In genomic region chr4:7269047-7269446, GRCm38 (mm10) we compare ENCODE assay signal across 23 mouse cellular contexts.
"Had no signal": no experiment of that assay in that cellular context is flagged by ENCODE, and none has a peak within 500 bp of the region (broad histone marks: within the 10 kb centered on the region; RNA-seq: fewer than 3 reads in every experiment).

No protein-coding gene starts in this region.

- H3K9me3 ChIP-seq: kidney, embryonic 15.5 days; limb, embryonic 12.5 days; limb, embryonic 15.5 days; liver, embryonic 13.5 days; neural tube, embryonic 12.5 days; neural tube, embryonic 15.5 days had no signal

- H3K27ac ChIP-seq: kidney, embryonic 15.5 days; layer of hippocampus, adult 2 months; limb, embryonic 12.5 days; limb, embryonic 15.5 days; liver, embryonic 13.5 days; neural tube, embryonic 12.5 days; neural tube, embryonic 15.5 days; stomach, postnatal 0 days had no signal

- H3K4me3 ChIP-seq: kidney, embryonic 15.5 days; layer of hippocampus, adult 2 months; limb, embryonic 12.5 days; limb, embryonic 15.5 days; liver, embryonic 13.5 days; neural tube, embryonic 12.5 days; neural tube, embryonic 15.5 days had no signal

- H3K36me3 ChIP-seq: kidney, embryonic 15.5 days; limb, embryonic 12.5 days; limb, embryonic 15.5 days; liver, embryonic 13.5 days; neural tube, embryonic 12.5 days; neural tube, embryonic 15.5 days had no signal

- H3K4me2 ChIP-seq: kidney, embryonic 15.5 days; limb, embryonic 12.5 days; limb, embryonic 15.5 days; liver, embryonic 13.5 days; midbrain, embryonic 11.5 days; neural tube, embryonic 12.5 days; neural tube, embryonic 15.5 days had no signal

- H3K9ac ChIP-seq: kidney, embryonic 15.5 days; limb, embryonic 12.5 days; limb, embryonic 15.5 days; liver, embryonic 13.5 days; neural tube, embryonic 12.5 days; neural tube, embryonic 15.5 days had no signal

- H3K27me3 ChIP-seq: kidney, embryonic 15.5 days; limb, embryonic 12.5 days; limb, embryonic 15.5 days; liver, embryonic 13.5 days; neural tube, embryonic 12.5 days; neural tube, embryonic 15.5 days had no signal

- DNase-seq: kidney, adult 8-10 months; kidney, postnatal 10 days; kidney, postnatal 36 days; left cerebral cortex, postnatal 4 days; liver, embryonic 13.5 days; lung, adult 2 months; lung, postnatal 14 days; lung, postnatal 4 days; midbrain, embryonic 14.5 days; right cerebral cortex, adult 18-20 months; right cerebral cortex, postnatal 14 days; right cerebral cortex, postnatal 4 days; thymus, adult 2 months; thymus, postnatal 14 days; thymus, postnatal 4 days had no signal

- H3K4me1 ChIP-seq: kidney, embryonic 15.5 days; limb, embryonic 12.5 days; limb, embryonic 15.5 days; liver, embryonic 13.5 days; neural tube, embryonic 12.5 days; neural tube, embryonic 15.5 days had no signal
